Mouse (Mus musculus) C2C12 (cell line): Measurements from ENCODE around the gene Rgs7bp. TPM values are rescaled to one million over a fixed set of nuclear protein-coding genes. Genes with fewer than 3 reads are reported as not detected.

Source experiments
- H3K27me3 ChIP-seq: one replicate; pipeline ENCODE4 v1.6.1; 2011; ENCODE audit not compliant: control insufficient read depth, insufficient read depth, insufficient read length
- H3K36me3 ChIP-seq: one replicate; pipeline ENCODE4 v1.6.1; 2011; ENCODE audit not compliant: control insufficient read depth, insufficient read depth
- H3K4me3 ChIP-seq: one replicate; pipeline ENCODE4 v1.5.1; 2011; ENCODE audit warnings: mild to moderate bottlenecking, control low read depth; ENCODE audit not compliant: poor library complexity, insufficient read depth, severe bottlenecking
- H3K79me2 ChIP-seq: one replicate; pipeline ENCODE4 v1.6.1; 2011; ENCODE audit not compliant: control insufficient read depth, insufficient read depth
- H3K79me3 ChIP-seq: one replicate; pipeline ENCODE4 v1.6.1; 2011; ENCODE audit warnings: low read depth, control low read depth
- H3ac ChIP-seq: one replicate; pipeline ENCODE3; 2011; ENCODE audit warnings: low read depth; ENCODE audit not compliant: control insufficient read depth, insufficient read length
- CEBPB ChIP-seq: IDR thresholded peaks from one replicate; pipeline ENCODE4 v1.6.1; 2011; ENCODE audit warnings: low read depth, mild to moderate bottlenecking, control low read depth, moderate library complexity
- CTCF ChIP-seq: IDR thresholded peaks from one replicate; pipeline ENCODE4 v1.5.1; 2011; ENCODE audit not compliant: control insufficient read depth, insufficient read depth, insufficient read length
- FOSL1 ChIP-seq: IDR thresholded peaks from one replicate; pipeline ENCODE4 v1.8.0; 2011; ENCODE audit warnings: mild to moderate bottlenecking, low read length; ENCODE audit not compliant: poor library complexity, insufficient read depth, severe bottlenecking
- MAX ChIP-seq: IDR thresholded peaks from one replicate; pipeline ENCODE4 v1.6.1; 2011; ENCODE audit warnings: mild to moderate bottlenecking, control low read depth
- MYOD1 ChIP-seq: IDR thresholded peaks from one replicate; pipeline ENCODE4 v1.6.1; 2011; ENCODE audit warnings: low read depth; ENCODE audit not compliant: control insufficient read depth, insufficient read length
- MYOG ChIP-seq: IDR thresholded peaks from one replicate; pipeline ENCODE4 v1.6.1; 2011; ENCODE audit not compliant: control insufficient read depth, insufficient read length; ENCODE audit errors: extremely low read depth
- USF1 ChIP-seq: IDR thresholded peaks from one replicate; pipeline ENCODE4 v1.6.1; 2011; ENCODE audit warnings: low read depth, mild to moderate bottlenecking, control low read depth, moderate library complexity
- polyA plus RNA-seq: library from polyadenylated mRNA; unstranded; fragments of >200 nt; fragmentation: generic; extraction: Trizol; gene quantifications from one replicate; pipeline ENCODE4 v1.2.1, GENCODE M21; 2012; ENCODE audit warnings: missing spikeins

The Rgs7bp gene
- polyA plus RNA-seq, 1 experiment, result not detected

DNA sequence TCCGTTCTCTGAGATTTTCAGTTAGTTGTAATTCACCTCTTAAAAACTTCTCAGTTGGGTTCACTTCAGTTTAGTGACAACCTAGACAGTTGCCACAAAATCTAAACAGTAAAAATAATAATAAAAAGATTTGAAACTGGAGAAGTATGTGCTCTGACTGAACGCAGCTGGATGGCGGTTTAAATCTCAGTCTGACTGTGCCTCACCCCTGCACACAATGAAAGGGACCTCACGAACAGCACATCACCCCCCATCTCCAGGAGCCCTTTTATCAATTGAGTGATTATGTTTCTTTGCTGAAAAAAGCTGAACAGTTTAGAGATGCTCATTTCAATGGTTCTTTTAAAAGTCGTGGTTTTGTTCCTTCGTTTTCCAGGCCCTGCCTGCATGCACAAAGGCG is 146.0 kb downstream of the Rgs7bp start:
- no peak overlapping the region for H3K4me3 ChIP-seq
- no peaks in the 10 kb centered on the region for H3K27me3 ChIP-seq

More for the DNA sequence above, 146.0 kb downstream of the Rgs7bp start:
- Histone ChIP-seq H3K79me2 (no peaks in the 10 kb centered on the region), H3ac (no peak overlapping the region), H3K79me3 (no peaks in the 10 kb centered on the region), H3K36me3 (no peaks in the 10 kb centered on the region)
- TF ChIP-seq MAX, result no peak
- no peak for TF ChIP-seq USF1
- no peak for TF ChIP-seq MYOG
- no peak for TF ChIP-seq CEBPB
- TF ChIP-seq CTCF, result no peak
- no peak for TF ChIP-seq MYOD1
- no peak for TF ChIP-seq FOSL1

Other genes starting within 250 kb of the Rgs7bp start
- 5.1 TPM for gene Cwc27, start 237.8 kb downstream of the Rgs7bp start, polyA plus RNA-seq
- gene Shisal2b, start 191.0 kb downstream of the Rgs7bp start, polyA plus RNA-seq, result not detected
- gene 4933425L06Rik, start 27.2 kb upstream of the Rgs7bp start, polyA plus RNA-seq, result not detected
- gene Rnf180, start 239.9 kb upstream of the Rgs7bp start, polyA plus RNA-seq, result not detected